Mouse (Mus musculus) urinary bladder, postnatal 25 days (tissue): ENCODE measurements around the gene Edar.

Source experiments
- DNase-seq: peaks from one replicate; pipeline ENCODE4 v3.0.0; 2022; ENCODE audit warnings: low spot score

The Edar gene

DNA sequence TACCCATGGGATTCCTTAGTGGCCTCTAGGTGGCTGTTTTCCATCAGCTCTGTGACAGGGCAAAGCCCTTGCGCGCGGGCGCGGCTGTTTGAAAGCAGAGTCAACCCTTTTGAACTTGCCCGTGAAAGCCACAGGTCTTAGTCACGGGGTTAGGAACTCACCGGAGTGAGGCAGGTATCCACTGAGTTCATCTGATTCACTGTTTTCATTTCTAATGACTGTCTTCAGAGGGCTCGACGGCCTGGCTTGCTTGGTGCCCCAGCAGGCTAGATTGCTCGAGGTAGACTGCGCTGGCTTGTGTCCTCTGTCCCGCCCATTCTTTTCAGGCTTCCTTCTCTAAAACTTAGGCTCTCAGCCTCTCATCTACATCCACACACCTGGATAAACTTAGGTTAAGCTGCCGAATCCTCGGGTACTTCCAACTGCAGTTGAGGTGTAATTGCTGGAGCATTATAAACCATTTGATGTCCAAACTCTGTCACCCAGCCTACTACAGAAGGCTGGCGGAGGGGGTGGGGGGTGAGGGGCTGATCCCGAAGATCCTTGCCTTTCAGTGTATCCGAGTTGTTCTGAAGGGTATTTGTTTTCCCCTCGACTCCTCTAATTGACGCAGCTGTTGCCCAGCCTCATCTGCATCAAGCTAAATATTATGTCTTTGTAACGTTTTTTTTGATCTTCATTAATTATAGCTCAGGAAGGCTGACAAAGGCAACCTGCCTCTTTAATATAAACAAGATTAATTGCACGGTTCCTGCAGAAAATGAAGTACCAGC is 24.0 kb downstream of the Edar start:
- no peak for DNase-seq

DNA sequence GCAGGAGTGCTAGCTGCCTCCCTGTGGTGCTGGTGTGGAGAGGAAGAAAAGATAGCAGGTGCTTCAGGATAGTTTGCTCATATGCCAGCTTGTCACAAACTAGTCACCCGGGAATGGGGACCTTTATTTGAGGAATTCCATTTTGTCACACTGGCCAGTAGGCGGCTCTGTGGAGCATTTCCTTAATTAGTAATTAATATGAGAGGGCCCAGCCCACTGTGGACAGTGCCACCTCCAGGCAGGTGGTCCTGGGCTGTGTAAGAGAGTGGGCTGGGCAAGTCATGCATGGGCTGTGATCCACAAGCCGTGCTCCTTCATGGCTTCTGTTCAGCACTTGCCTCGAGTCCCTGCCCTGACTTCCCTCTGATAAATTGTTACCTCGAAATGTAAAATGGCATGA is 26.7 kb downstream of the Edar start:
- DNase-seq: no peak

DNA sequence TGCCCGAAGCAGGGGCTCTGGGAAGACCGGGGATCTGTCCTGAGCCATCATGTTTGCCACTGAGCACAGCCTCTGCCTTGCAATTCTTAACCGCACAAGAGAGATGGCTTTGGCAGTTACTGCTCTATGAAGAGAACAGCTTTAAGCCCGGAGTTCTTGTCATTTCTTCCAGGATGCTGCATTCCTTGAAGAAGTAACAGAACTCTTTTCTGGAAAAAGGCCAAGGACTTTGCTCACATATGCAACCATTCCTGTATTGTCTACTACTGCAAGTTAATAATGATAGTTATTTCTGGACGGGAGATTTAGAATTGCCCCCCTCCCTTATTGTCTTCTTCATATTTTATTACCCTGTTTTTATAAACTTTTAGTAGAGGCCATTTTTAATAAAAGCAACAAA is 30.8 kb downstream of the Edar start:
- DNase-seq: no peak

DNA sequence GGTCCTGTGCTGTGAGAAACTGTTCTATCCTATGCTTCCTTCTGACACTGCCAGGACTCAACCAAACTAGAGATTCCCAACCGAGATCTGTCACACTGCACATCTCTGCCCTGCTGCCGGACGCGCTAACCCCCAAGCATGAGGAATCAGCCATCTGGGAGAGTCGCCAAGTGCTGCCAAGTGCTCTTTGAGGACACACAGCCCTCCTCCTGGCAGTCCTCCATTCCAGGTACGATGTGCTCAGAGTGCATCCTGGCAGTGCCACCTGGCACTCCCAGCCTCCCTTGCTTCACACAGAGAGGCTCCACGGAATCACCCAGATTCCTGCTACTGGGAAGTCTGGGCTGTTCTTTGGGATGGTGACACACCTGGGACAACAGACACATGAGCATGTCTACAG is 31.3 kb downstream of the Edar start:
- no peak for DNase-seq

DNA sequence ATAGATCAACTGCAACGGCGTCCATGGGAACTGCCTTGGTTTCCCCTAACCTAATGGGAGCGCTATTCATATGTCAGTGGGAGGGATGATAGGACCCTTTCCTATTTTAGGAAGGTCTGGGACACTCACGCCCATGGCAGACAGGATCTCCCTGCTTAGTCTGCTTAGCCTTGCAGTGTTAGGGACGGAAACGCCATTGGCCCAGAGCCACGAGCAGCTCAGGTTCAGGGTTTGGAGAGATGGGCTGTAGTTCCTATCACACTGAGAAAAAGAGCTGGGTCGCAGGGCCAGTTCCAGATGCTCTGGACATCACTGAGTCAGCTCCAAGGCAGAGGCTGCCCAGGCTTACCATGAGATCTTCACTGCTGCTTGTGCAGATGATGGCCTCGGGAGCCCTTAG is 32.5 kb downstream of the Edar start:
- DNase-seq: no peak

DNA sequence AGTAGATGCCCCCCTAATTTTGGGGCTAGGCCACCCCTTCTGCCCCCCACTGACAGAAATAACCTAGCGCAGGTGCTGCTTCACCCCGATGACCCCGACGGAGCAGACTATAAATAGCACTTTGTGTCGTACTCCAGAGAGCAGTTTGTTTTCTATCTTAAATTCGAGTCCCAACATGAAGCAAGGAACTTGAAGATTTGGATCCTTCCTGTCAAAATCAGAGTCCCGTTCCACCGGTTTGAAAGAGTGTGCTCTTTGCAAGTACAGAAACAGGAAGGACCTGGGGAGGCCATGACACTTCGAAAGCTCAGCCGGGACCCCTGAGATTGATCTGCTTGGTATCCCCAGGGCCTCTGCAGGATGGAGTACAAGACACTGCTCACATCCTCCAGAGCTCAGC is 33.8 kb downstream of the Edar start:
- DNase-seq: no peak

DNA sequence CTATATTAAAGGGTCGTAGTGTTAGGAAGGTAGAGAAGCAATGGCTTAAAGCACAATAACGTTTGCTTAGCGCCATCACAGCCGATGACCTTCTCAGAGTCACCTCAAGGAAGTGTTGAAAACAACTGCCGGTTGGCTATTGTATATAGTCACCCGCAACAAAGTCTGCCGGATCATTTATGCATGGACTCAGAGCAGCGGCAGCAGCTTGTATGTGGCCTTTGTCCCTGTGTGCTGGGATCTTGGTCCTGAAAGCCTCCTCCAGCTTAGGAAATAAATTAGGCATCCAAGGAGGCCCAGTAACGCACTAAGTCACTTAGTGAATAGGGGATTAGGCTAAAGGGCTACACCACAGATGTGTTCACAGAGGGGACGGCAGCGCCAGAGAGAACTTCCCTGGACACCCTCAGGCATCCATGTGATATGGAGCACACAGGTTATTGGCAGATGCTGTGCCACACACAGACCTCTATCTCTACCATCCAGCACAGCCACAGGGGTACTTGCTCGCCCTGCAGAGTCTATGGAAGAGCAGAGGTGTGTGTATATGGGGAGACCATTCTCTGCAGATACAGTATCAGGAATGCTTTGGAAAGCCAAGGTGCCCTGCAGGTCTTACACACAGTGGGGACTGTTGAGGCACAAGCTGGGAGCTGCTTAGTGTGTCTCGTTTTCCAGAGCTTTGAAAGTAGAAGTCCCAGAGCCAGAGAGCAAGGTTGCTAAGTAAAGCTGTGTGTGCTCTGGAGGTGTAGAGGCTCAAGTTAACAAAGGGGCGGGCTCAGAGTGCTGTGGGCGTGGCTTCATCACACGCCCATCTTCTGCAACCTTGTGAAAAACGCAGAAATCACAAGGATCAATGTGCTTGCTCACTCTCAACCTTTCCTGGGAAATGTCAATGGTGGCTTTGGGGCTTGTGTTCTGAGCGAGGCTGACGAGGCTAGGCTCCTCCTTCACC is 34.7 kb downstream of the Edar start:
- DNase-seq: no peak

DNA sequence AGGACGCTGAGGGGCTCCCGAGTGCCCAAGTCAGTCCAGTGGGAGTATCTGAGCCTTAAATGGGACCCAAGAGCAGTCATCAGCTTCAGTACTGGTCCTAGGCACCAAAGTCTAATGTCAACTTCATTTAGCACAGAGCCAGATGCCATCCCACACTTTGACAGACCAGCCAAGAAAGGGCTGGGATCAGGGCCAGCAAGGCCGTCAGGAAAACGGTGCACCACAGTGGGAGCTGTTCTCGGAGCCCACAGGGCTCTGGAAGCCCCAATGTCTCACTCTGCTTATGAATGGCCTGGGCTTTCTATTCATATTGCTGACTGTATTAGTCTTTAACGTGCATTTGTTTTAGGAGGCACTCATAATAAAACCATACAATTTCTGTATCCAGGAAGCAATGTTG is 36.2 kb downstream of the Edar start:
- no peak for DNase-seq

DNA sequence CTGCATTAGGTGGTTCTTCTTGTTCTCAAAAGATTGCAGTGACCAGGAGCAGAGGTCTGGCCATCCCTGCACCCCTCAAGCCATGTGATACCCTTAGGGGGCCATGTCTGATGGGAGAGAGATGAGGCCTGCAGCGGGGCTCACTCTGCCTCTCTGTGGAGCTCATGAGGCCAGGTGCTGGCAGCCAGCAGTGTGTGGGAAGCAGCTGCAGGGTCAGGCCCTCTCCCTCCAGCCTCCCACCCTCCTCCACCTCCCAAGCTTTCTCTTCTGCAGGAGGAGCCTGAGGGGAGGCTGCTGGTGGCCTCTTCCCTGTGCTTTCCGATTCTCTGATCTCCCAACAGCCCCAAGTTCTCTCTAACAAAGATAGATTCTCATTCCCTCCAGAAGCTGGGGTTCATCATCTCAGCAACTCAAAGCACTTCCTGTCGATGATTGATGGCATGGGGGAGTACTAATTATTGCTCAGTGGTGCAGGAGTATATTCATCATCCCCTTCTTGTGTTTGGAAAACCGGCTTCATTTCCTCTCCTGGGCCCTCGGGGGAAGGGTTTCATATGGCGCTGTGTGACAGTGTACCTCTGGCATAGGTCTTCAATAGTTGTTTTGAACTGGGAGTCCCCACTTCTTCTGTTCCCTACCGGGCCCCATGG is 38.9 kb downstream of the Edar start:
- no peak for DNase-seq

DNA sequence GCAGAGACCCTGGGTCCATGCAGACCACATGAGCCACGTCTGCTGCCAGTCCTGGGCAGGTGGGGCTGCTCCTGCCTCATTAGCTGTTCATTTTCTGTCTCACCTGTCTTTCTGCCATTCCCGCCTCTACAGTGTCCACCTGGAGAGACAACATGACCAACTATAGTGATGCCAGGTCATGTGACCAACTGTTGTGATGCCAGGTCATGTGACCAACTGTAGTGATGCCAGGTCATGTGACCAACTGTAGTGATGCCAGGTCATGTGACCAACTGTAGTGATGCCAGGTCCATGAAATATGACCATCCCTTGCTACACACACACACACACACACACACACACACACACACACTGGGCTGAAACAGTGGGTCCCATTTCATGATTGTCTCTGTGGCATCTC is 41.9 kb downstream of the Edar start:
- DNase-seq: no peak

DNA sequence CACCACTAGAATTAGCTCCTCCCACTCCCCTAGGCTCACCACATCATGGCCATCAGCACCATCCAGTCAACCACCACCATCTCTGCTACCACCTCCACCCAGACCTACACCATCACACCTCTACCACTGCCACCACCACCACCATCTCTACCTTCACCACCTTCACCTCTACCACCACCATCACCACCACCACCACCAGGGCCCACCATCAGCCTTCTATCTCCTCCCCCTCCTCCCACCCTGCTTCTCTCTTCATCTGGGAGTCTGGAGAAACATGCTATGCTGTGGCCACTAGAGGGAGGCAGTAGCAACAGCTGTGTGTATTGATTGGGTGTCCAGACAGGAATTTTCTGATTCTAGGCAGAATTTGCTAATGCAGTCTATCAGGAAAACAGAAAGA is 47.9 kb downstream of the Edar start:
- DNase-seq: peak; percentile 25

DNA sequence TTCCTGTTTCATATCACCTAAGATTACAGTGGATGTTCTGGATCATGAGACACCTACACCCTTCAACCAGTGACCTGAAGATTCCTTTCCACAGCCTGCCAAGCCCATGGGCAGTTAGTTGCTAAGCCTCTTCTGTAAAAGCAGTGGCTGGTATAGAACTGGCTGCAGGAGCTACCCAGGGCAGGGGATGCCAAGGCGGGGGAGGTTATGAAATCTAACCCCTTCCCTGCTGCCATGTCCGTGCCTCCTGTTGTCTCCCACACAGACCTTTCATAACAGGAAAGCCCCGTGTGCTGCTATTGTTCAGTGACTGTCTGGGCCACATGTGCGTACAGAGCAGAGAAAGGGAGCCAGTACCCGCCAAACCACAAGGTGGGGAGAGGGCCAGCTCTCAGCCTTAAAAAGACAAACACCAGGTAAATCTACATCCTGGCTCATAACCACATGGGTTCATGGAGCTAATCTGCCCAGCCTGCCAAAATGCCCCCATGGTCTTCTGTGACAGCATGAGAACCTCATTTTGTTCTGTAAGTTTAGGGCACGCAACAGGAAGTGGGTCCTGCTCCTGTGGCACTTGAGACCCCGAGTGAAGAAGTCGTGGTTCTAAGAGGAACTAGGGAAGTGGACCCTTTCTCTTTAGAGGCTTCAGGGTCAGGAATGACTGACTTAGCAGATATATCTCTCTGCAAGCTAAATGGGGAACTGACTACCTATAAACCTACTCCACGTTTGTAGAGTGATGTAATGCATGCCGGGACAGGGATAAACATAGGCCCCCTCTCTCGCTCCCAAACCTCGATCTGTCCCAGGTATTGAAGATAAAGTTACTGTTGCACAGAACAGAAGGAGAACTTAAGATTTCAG is 50.4 kb downstream of the Edar start:
- no peak for DNase-seq

DNA sequence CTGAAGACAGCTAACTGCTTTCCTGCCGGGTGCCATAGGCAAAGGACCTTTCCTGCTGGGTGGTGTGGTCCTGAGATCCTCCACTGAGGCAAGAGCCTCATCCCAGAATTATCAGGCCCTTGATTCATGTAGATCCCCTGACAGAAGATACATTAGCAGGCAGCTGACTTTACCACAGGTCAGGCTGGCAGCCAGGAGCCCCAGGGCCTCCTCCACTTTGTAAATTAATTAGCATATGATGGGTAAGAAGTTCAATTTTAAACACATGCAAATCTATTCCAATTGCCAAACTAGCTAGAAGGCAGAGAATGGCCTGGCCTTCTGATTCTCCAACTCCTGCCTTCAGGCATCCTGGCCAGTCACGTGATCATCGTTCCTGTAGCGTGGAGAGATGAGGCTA is 56.2 kb downstream of the Edar start:
- DNase-seq: no peak

DNA sequence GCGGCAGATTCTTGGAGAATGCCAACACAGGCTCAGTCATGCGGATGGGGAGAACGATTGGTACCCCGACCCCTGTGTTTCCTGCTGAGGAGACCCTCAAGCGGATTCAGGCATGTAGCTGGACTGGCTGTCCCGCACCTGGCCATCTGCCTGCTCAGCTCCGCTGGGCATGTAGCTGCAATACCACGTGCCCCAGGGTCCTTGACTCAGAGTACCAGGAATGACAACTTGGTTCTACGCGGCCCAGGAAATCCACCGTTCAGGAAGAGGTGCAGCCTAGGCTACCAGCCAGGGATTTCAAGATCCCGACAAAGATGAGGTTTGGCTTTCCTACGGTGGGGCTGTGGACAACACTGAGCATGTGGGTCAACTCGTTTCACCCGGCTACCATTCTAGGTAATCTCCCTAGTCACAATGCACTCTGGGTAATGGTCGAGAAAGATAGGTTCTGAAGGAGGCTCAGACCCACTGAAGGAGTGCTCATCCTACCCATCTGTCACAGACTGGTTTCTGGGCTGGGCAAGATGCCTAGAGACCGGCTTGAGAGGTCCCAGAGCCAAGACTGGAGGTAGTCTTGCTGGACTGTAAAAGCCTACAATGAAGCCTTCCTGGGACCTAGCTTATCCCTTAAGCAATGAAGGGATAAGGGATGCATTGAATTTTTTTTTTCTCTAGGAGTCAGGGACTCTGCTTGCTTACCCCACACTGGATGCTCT is 56.8 kb downstream of the Edar start:
- no peak for DNase-seq

DNA sequence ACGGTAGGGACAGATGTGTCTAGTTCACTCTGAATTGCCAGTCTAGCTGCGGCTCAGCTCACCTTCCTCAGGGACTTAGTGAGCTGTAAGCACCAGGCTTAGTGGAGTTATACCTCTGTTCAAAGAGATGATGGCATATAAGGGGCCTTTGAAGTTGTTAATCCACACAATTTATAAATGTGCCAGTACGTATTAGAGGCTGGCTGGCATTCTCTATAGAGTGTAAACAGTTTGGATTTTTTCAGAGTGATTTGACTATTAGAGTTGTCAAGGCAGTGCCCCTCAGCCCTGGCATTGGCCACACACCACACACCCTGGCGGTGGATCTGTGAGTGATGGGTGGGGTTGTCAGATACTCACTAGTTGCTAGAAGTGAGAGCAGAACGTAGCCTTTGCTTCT is 58.9 kb downstream of the Edar start:
- no peak for DNase-seq

DNA sequence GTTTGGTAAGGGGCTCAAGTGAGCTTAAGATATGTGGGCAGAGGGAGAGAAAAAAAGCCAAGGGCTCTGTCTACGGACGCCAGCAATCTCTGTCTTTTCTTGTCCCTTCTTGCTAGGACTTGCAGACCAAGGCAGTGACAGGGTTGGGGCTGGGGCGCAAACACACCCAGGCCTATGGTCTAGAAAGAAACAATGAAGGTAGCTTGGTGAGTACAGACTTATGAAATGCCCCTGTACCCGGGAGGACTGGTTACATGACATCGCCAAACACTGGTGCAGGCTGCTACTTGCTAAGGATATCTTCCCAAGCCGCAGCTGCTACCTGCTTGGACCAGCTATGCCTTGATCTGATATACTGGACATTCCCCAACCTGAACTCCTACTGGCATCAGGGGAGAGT is 60.9 kb downstream of the Edar start:
- DNase-seq: peak; percentile 54

DNA sequence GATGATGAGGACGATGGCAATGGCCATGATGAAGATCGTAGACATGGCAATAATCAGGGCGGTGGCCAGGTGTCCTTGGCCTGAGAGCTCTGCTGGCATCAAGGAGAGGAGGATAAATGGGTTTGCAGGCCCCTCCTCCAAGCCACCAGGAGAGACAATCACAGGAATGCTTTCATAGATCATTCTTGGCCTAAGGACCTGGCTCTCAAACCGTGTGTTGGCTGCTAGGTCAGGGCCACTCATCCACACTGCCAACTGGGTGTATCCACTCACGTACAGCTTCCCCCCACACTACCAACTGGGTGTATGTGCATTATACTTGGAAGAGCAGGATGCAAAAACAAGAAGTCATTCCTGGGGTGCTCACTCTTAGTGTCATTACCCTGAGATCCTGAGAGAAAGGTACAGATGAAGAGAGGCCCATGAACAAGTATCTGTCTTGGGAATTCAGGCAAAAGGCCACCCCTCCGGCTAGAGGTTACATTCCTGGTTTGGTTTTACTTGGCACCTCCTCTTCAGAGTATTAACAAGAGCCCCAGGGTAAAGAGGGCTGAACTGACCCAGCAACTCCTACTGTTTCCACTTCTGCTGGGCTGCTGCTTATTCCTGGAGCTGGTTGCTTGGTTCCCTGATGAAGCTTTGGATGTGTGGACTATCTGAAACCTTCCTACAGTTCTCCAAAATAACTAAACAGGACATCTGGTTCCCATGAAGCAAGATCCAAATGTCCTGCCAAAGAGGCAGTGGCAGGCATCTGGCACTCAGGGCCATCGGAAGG is 64.8 kb downstream of the Edar start:
- DNase-seq: no peak

DNA sequence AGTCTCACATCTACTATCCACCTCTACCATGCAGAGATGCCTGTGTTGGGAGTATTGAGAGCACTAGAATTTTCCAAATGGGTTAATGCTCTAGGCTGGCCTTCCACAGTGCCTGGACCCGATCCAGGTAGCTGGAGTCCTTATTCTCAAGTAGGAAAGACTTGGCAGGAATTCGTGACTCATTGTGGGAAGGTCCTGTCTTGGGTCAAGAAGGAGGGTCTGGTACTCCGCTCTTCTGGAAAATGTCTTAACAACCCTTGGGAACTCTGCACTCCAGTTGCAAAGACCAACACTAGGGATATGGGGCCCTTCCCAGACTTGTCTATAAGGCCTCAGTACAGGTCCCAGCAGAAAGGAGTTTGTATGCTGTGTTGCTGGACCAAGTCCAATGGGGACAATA is 66.6 kb downstream of the Edar start:
- DNase-seq: no peak

DNA sequence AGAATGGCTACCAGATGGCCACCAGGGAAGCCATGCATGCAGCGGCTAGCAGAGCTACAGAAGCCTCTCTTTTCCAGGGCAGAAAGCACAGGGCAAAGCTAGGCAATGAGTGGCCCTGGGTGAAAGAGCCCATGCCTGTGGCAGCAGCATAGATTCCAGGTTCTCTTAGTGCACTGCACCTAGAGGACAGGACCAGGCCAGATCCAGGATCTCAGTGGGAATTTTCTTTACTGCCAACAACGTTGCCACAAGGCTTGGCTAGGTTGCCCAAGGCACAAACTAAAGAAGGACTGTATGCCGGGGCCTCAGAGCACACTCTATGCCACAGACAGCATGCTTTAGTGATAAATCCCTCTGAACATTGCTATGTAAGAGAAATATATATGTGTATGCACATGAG is 69.1 kb downstream of the Edar start:
- DNase-seq: no peak

DNA sequence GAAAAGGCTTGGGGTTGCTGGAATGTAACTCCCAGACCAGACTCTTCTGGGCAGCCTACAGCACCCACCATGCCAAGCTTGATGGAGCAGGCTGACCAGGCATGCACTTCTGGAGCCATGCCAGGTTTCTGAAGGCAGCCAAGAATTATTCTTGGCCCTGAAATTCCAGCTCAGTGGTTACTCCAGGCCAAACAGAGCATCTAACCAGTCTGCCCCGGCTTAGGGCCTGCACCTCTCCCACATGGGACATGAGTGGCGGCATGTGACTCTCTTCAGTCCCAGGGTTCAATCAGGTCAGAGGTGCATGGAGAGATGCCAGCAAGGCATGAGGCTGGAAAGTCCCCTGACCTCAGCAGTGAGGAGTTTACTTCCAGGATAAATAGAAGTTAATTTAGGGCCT is 70.7 kb downstream of the Edar start:
- peak; percentile 46 for DNase-seq
